Mouse (Mus musculus): Measurements from ENCODE around the gene Frmd3. TPM values are rescaled to one million over a fixed set of nuclear protein-coding genes. Genes with fewer than 3 reads are reported as not detected.

Frmd3 gene
- 0.07 and 0.08 TPM in 2 replicates for polyA plus RNA-seq (2012; rRNA removed)

DNA sequence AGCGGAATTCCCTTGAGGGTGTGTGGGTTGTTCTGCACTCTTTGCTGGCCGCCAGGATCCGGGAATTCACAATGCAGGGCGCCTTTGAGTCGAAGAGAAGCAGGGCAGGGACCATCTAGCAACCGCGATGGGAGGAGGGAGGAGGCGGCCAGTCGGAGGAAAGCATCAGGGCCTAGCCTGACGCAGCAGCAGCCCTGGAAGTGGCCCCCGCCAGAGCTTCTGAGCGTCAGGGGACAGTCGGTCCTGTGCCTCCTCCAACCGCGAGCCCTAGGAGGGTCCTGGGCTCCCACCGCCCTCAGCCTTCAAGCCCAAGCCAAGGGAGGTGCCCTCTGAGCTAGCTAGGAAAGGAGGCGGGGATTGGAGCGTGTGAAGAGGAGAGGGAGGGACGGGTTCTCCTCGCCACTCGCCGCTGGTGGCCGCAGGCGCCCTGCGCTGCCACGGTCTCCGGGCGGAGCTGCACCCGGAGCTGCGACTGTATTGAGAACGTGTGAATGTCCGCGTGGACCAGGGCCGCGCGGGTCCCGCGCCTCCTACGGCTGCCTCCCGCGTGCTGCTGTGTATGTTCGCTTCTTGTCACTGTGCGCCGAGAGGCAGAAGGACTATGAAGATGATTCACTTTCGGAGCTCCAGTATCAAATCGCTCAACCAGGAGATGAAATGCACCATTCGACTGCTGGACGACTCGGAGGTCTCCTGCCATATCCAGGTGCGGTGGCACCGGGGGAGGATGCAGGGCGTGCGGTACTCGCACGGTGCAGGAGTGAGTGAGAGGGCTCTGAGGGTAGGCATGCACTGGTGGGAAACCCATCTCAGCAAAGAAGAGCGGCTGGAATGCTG is at the start of gene Frmd3:
Gene Frmd3 (plus strand): TSS at position 232 of the 837 bp plus-strand sequence.
- Histone ChIP-seq H3K36me3 (ENCODE audit: control insufficient read depth, insufficient read depth, low read length) (no peaks in the 10 kb centered on the region), H3K4me1 (ENCODE audit: control insufficient read depth, insufficient read depth, low read length) (no peaks in the 10 kb centered on the region), H3K27me3 (replicated peaks; ENCODE audit: control insufficient read depth, insufficient read depth, low read length) (no peaks in the 10 kb centered on the region), H3K27ac (ENCODE audit: insufficient read depth, low read depth, low read length) (no peak within 1 kb of the TSS), H3K4me3 (ENCODE audit: insufficient read depth, low read depth, low read length) (peak within 1 kb of the TSS; percentile 29)
- TF ChIP-seq CTCF (conservative IDR thresholded peaks at IDR 0.05; ENCODE audit: insufficient read depth, insufficient read length, low read depth, low read length), result no peak
- no peak for TF ChIP-seq POLR2A (IDR thresholded peaks at IDR 0.05; ENCODE audit: low read depth, low read length)
- 2% methylated on average over 56 of the region's 56 CpGs for WGBS
- peak; percentile 15 for DNase-seq

DNA sequence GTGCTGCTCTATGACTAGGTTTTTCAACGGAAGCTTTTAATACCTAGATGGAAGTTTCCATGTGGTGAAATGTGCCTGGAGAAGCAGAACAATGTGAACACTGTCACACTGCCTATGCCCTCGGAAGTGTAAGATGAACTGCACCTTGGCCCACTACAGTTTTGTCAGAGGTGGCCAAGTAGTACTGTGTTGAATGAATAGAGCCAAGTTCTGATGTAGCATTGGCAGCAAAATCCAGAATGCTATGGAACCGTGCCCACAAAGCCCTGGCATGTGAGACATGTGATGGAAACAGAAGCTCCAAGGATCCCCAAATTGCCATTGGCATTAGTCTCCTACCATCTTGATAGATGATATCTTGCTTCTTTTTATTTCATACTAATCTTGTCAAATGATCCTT is 32.8 kb upstream of the Frmd3 start:
- no peaks in the 10 kb centered on the region for H3K36me3 ChIP-seq (ENCODE audit: control insufficient read depth, insufficient read depth, low read length)
- no peaks in the 10 kb centered on the region for H3K4me1 ChIP-seq (ENCODE audit: control insufficient read depth, insufficient read depth, low read length)
- no peak overlapping the region for H3K27ac ChIP-seq (ENCODE audit: insufficient read depth, low read depth, low read length)
- H3K4me3 ChIP-seq (ENCODE audit: insufficient read depth, low read depth, low read length), result no peak overlapping the region
- no peaks in the 10 kb centered on the region for H3K27me3 ChIP-seq (replicated peaks; ENCODE audit: control insufficient read depth, insufficient read depth, low read length)
- 82% methylated on average over 3 of the region's 3 CpGs for WGBS
- TF ChIP-seq CTCF (conservative IDR thresholded peaks at IDR 0.05; ENCODE audit: insufficient read depth, insufficient read length, low read depth, low read length) (no peak), POLR2A (IDR thresholded peaks at IDR 0.05; ENCODE audit: low read depth, low read length) (no peak)
- DNase-seq, result no peak

DNA sequence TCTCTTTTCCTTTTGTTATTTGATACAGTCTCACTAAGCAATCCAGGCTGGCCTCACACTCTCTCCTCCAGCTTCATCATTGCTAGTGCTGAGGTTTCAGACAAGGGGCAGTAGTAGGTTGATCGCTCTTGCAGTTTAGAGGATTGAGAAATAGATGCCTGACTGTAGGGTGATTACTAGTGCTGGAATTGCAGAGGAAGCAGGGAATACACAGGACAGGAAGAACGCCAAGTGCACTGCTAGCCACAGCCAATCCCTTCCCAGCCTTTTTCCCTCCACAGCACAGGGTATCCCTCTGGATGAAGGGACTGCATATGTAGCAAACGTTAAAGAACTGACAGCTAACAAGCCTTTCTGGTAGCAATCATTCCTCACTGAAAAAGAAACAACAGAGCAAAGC is 965 bp upstream of the Frmd3 start:
- H3K36me3 ChIP-seq (ENCODE audit: control insufficient read depth, insufficient read depth, low read length), result no peaks in the 10 kb centered on the region
- H3K27ac ChIP-seq (ENCODE audit: insufficient read depth, low read depth, low read length), result no peak overlapping the region
- no peaks in the 10 kb centered on the region for H3K4me1 ChIP-seq (ENCODE audit: control insufficient read depth, insufficient read depth, low read length)
- WGBS, result 32% methylated on average over 3 of the region's 3 CpGs
- no peak for DNase-seq
- H3K4me3 ChIP-seq (ENCODE audit: insufficient read depth, low read depth, low read length), result no peak overlapping the region
- no peaks in the 10 kb centered on the region for H3K27me3 ChIP-seq (replicated peaks; ENCODE audit: control insufficient read depth, insufficient read depth, low read length)
- TF ChIP-seq CTCF (conservative IDR thresholded peaks at IDR 0.05; ENCODE audit: insufficient read depth, insufficient read length, low read depth, low read length) (no peak), POLR2A (IDR thresholded peaks at IDR 0.05; ENCODE audit: low read depth, low read length) (no peak)

DNA sequence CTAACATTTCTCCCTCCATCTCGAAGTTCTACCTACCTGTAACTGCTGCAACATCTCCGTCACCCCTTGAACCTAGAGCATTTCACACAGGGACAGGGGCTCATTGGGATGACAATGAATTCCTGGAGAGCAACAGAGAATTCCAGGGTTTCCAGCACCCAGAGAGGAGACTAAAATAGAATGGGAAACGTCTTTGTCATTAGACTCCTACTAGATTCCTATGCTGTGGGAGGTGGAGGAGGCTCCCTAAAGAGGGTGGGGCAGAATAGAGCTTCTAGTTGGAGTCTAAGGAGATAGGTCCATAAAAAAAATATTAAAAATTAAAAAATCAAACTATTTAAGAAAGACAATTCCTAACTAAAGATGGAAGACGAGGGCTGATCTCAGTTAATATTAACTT is 542 bp upstream of the Frmd3 start:
- WGBS, result 39% methylated on average over 4 of the region's 4 CpGs
- no peaks in the 10 kb centered on the region for H3K27me3 ChIP-seq (replicated peaks; ENCODE audit: control insufficient read depth, insufficient read depth, low read length)
- H3K4me3 ChIP-seq (ENCODE audit: insufficient read depth, low read depth, low read length), result no peak overlapping the region
- TF ChIP-seq CTCF (conservative IDR thresholded peaks at IDR 0.05; ENCODE audit: insufficient read depth, insufficient read length, low read depth, low read length), result no peak
- no peak for DNase-seq
- H3K4me1 ChIP-seq (ENCODE audit: control insufficient read depth, insufficient read depth, low read length), result no peaks in the 10 kb centered on the region
- H3K27ac ChIP-seq (ENCODE audit: insufficient read depth, low read depth, low read length), result no peak overlapping the region
- H3K36me3 ChIP-seq (ENCODE audit: control insufficient read depth, insufficient read depth, low read length), result no peaks in the 10 kb centered on the region

DNA sequence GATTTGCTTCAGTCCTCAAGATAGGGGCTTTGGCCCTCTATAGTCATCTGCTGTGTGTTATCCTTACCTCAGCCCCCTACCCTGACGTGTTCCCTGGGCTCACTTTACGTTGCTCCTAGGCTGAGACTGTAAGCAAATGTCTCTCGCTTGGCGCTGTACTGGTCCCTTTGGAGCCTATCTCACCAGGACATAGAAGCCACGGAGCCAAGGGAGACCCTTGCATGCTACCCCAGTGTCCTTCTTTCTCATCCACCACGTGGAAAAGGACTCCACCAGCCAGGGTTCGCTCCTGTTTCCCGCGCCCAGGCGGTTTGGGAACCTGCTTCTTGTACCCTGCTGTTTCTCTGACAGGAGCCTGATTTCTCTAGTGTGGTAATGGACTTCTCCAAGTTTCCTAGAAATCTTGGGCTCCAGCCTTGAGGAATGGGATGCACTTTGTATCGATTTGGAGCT is 832 bp downstream of the Frmd3 start:
- Histone ChIP-seq H3K36me3 (ENCODE audit: control insufficient read depth, insufficient read depth, low read length) (no peaks in the 10 kb centered on the region), H3K27me3 (replicated peaks; ENCODE audit: control insufficient read depth, insufficient read depth, low read length) (no peaks in the 10 kb centered on the region), H3K27ac (ENCODE audit: insufficient read depth, low read depth, low read length) (no peak overlapping the region), H3K4me3 (ENCODE audit: insufficient read depth, low read depth, low read length) (peak overlapping the region; percentile 29; the same call in 1 of the 2 replicates), H3K4me1 (ENCODE audit: control insufficient read depth, insufficient read depth, low read length) (no peaks in the 10 kb centered on the region)
- TF ChIP-seq POLR2A (IDR thresholded peaks at IDR 0.05; ENCODE audit: low read depth, low read length), result no peak
- TF ChIP-seq CTCF (conservative IDR thresholded peaks at IDR 0.05; ENCODE audit: insufficient read depth, insufficient read length, low read depth, low read length), result no peak
- WGBS, result 6% methylated on average over 11 of the region's 11 CpGs
- no peak for DNase-seq

DNA sequence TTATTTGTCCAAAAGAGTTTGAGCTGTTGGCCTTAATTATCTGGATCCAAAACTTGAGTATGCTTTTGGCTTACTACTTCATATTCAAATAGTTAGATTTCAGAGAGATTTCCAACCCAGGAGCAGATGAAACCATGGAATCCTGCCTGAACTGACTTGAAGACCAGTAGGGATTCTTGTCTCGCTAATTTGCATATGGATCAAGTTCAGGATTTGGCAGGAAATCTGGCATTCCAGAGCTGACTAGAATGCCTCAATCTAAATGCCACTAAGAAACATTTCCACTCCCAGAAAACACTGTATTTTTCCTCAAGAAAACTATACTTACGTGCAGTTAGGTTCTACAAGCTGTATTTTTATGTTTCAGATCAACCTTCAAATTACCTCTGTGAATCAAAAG is 6.8 kb downstream of the Frmd3 start:
- 57% methylated on average over 2 of the region's 2 CpGs for WGBS
- peak; percentile 3 for DNase-seq
- Histone ChIP-seq H3K4me1 (ENCODE audit: control insufficient read depth, insufficient read depth, low read length) (no peaks in the 10 kb centered on the region), H3K36me3 (ENCODE audit: control insufficient read depth, insufficient read depth, low read length) (no peaks in the 10 kb centered on the region), H3K27ac (ENCODE audit: insufficient read depth, low read depth, low read length) (no peak overlapping the region), H3K27me3 (replicated peaks; ENCODE audit: control insufficient read depth, insufficient read depth, low read length) (no peaks in the 10 kb centered on the region), H3K4me3 (ENCODE audit: insufficient read depth, low read depth, low read length) (no peak overlapping the region)
- TF ChIP-seq POLR2A (IDR thresholded peaks at IDR 0.05; ENCODE audit: low read depth, low read length), result no peak
- no peak for TF ChIP-seq CTCF (conservative IDR thresholded peaks at IDR 0.05; ENCODE audit: insufficient read depth, insufficient read length, low read depth, low read length)

DNA sequence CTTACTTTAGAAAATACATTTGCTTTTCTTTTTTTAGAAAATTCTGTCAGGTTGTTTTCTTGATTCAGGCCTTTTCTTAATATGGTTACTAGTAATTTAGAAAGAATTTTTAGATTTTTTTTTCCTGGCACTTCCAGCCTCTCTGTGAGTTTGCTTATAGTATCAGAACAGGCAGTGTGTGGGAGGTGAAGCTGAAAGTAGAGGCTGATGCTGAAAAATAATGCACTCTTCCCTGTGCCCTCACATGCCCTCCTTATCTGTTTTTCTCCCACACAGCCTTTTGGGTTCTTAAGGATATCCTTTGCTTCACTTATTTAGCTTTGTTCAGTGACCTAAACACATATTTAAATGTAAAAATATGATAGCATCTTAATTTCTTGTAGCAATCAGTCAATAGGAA is 30.0 kb downstream of the Frmd3 start:
- H3K4me3 ChIP-seq (ENCODE audit: insufficient read depth, low read depth, low read length), result no peak overlapping the region
- no peak for DNase-seq
- no peaks in the 10 kb centered on the region for H3K4me1 ChIP-seq (ENCODE audit: control insufficient read depth, insufficient read depth, low read length)

More for the DNA sequence above, 30.0 kb downstream of the Frmd3 start:
- Histone ChIP-seq H3K36me3 (ENCODE audit: control insufficient read depth, insufficient read depth, low read length) (no peaks in the 10 kb centered on the region), H3K27me3 (replicated peaks; ENCODE audit: control insufficient read depth, insufficient read depth, low read length) (no peaks in the 10 kb centered on the region), H3K27ac (ENCODE audit: insufficient read depth, low read depth, low read length) (no peak overlapping the region)
- TF ChIP-seq CTCF (conservative IDR thresholded peaks at IDR 0.05; ENCODE audit: insufficient read depth, insufficient read length, low read depth, low read length) (no peak), POLR2A (IDR thresholded peaks at IDR 0.05; ENCODE audit: low read depth, low read length) (no peak)

Measured in kidney, adult 2 months (tissue).